Mouse (Mus musculus): ENCODE results near the gene Psg17. TPM values are rescaled to one million over a fixed set of nuclear protein-coding genes. Genes with fewer than 3 reads are reported as not detected.
"Not testable (repeated sequence)": the region's sequence is repeated elsewhere in the genome, so short reads cannot be mapped to it uniquely, and the experiment has no call there.

Gene Psg17
- polyA plus RNA-seq (2012; rRNA removed) (0.47 and 0.48 TPM in 2 replicates), polyA plus RNA-seq (2014; fragmentation: Nextera tagmentation; extraction: Ambion mirVana) (not detected in 2 replicates)

- H3K27me3 ChIP-seq (ENCODE audit: control insufficient read depth, insufficient read depth, low read length): no peaks in the 10 kb centered on the region
- WGBS: 62% methylated on average over 3 of the region's 3 CpGs
- H3K4me1 ChIP-seq (ENCODE audit: control insufficient read depth, insufficient read depth, low read length): no peaks in the 10 kb centered on the region
- H3K9ac ChIP-seq (ENCODE audit: low read depth, low read length, severe bottlenecking): no peak within 1 kb of the TSS
- no peak within 1 kb of the TSS for H3K27ac ChIP-seq (replicated peaks; ENCODE audit: low read depth, low read length)
- H3K36me3 ChIP-seq (ENCODE audit: control insufficient read depth, insufficient read depth, low read length): no peaks in the 10 kb centered on the region
- DNase-seq (ENCODE audit: low spot score) (no peak), ATAC-seq (ENCODE audit: low FRiP score, low read depth) (no peak)
- no peaks in the 10 kb centered on the region for H3K9me3 ChIP-seq (ENCODE audit: control insufficient read depth, low read length)
- no peak for TF ChIP-seq POLR2A (IDR thresholded peaks at IDR 0.05; ENCODE audit: borderline replicate concordance, extremely low read depth, insufficient read depth, insufficient read length)
- H3K4me3 ChIP-seq (replicated peaks; ENCODE audit: low read length): no peak within 1 kb of the TSS
- no peak within 1 kb of the TSS for H3K4me2 ChIP-seq (replicated peaks; ENCODE audit: low read depth, low read length, severe bottlenecking)
Observed at GRCm38 (mm10) chr7:18821507-18821906, at the start of gene Psg17. Gene Psg17 (minus strand): TSS chr7:18821607.

- DNase-seq (ENCODE audit: low spot score); H3K9me3 ChIP-seq (ENCODE audit: control insufficient read depth, low read length); H3K4me3 ChIP-seq (replicated peaks; ENCODE audit: low read length); H3K27ac ChIP-seq (replicated peaks; ENCODE audit: low read depth, low read length); H3K27me3 ChIP-seq (ENCODE audit: control insufficient read depth, insufficient read depth, low read length); H3K9ac ChIP-seq (ENCODE audit: low read depth, low read length, severe bottlenecking); H3K4me1 ChIP-seq (ENCODE audit: control insufficient read depth, insufficient read depth, low read length); ATAC-seq (ENCODE audit: low FRiP score, low read depth); H3K36me3 ChIP-seq (ENCODE audit: control insufficient read depth, insufficient read depth, low read length): not testable (repeated sequence)
- no CpG with 5 or more reads among the region's 8 CpGs for WGBS
- H3K4me2 ChIP-seq (replicated peaks; ENCODE audit: low read depth, low read length, severe bottlenecking): 0 out of 2 replicates have a peak within 1 kb of the TSS, but pooled peaks have one; percentile 81
Observed at GRCm38 (mm10) chr7:18871031-18871430, 49.6 kb upstream of the Psg17 start, which contains the start of gene Pglyrp1. Gene Pglyrp1 (plus strand): TSS chr7:18871331.

GRCm38 (mm10) chr7:18868491-18868890 is 47.1 kb upstream of the Psg17 start:
- no peaks in the 10 kb centered on the region for H3K27me3 ChIP-seq (ENCODE audit: control insufficient read depth, insufficient read depth, low read length)
- no peak for TF ChIP-seq POLR2A (IDR thresholded peaks at IDR 0.05; ENCODE audit: borderline replicate concordance, extremely low read depth, insufficient read depth, insufficient read length)
- no peak for ATAC-seq (ENCODE audit: low FRiP score, low read depth)
- no peak overlapping the region for H3K27ac ChIP-seq (replicated peaks; ENCODE audit: low read depth, low read length)
- peaks cover 3% of the 10 kb centered on the region; the same call in 1 of the 2 replicates for H3K4me1 ChIP-seq (ENCODE audit: control insufficient read depth, insufficient read depth, low read length)
- no peaks in the 10 kb centered on the region for H3K36me3 ChIP-seq (ENCODE audit: control insufficient read depth, insufficient read depth, low read length)
- H3K4me2 ChIP-seq (replicated peaks; ENCODE audit: low read depth, low read length, severe bottlenecking): no peak overlapping the region
- DNase-seq (ENCODE audit: low spot score): no peak
- H3K9ac ChIP-seq (ENCODE audit: low read depth, low read length, severe bottlenecking): no peak overlapping the region
- no peak overlapping the region for H3K4me3 ChIP-seq (replicated peaks; ENCODE audit: low read length)
- 83% methylated on average over 2 of the region's 2 CpGs for WGBS
- no peaks in the 10 kb centered on the region for H3K9me3 ChIP-seq (ENCODE audit: control insufficient read depth, low read length)

- Histone ChIP-seq H3K27me3 (ENCODE audit: control insufficient read depth, insufficient read depth, low read length) (no peaks in the 10 kb centered on the region), H3K4me3 (replicated peaks; ENCODE audit: low read length) (no peak overlapping the region), H3K4me2 (replicated peaks; ENCODE audit: low read depth, low read length, severe bottlenecking) (no peak overlapping the region), H3K9me3 (ENCODE audit: control insufficient read depth, low read length) (no peaks in the 10 kb centered on the region), H3K4me1 (ENCODE audit: control insufficient read depth, insufficient read depth, low read length) (no peaks in the 10 kb centered on the region), H3K27ac (replicated peaks; ENCODE audit: low read depth, low read length) (no peak overlapping the region), H3K36me3 (ENCODE audit: control insufficient read depth, insufficient read depth, low read length) (no peaks in the 10 kb centered on the region), H3K9ac (ENCODE audit: low read depth, low read length, severe bottlenecking) (no peak overlapping the region)
- WGBS: 88% methylated on average over 6 of the region's 6 CpGs
- ATAC-seq (ENCODE audit: low FRiP score, low read depth) (no peak), DNase-seq (ENCODE audit: low spot score) (no peak)
- TF ChIP-seq POLR2A (IDR thresholded peaks at IDR 0.05; ENCODE audit: borderline replicate concordance, extremely low read depth, insufficient read depth, insufficient read length): no peak
Observed at GRCm38 (mm10) chr7:18862801-18863200, 41.4 kb upstream of the Psg17 start.

- Histone ChIP-seq H3K9me3 (ENCODE audit: control insufficient read depth, low read length) (no peaks in the 10 kb centered on the region), H3K4me2 (replicated peaks; ENCODE audit: low read depth, low read length, severe bottlenecking) (no peak overlapping the region), H3K4me3 (replicated peaks; ENCODE audit: low read length) (no peak overlapping the region), H3K27me3 (ENCODE audit: control insufficient read depth, insufficient read depth, low read length) (no peaks in the 10 kb centered on the region), H3K36me3 (ENCODE audit: control insufficient read depth, insufficient read depth, low read length) (no peaks in the 10 kb centered on the region), H3K27ac (replicated peaks; ENCODE audit: low read depth, low read length) (no peak overlapping the region), H3K4me1 (ENCODE audit: control insufficient read depth, insufficient read depth, low read length) (no peaks in the 10 kb centered on the region), H3K9ac (ENCODE audit: low read depth, low read length, severe bottlenecking) (no peak overlapping the region)
- DNase-seq (ENCODE audit: low spot score) (peak; percentile 3), ATAC-seq (ENCODE audit: low FRiP score, low read depth) (no peak)
- TF ChIP-seq POLR2A (IDR thresholded peaks at IDR 0.05; ENCODE audit: borderline replicate concordance, extremely low read depth, insufficient read depth, insufficient read length): no peak
- WGBS: 64% methylated on average over 5 of the region's 5 CpGs
Observed at GRCm38 (mm10) chr7:18858310-18858916, 37.0 kb upstream of the Psg17 start.
